Mouse (Mus musculus) left cerebral cortex, postnatal 25 days (tissue): ENCODE results near the gene Agrp. TPM values are rescaled to one million over a fixed set of nuclear protein-coding genes. Genes with fewer than 3 reads are reported as not detected.
A peak's percentile ranks its signal among the peaks of the same experiment; 100 is the strongest.
"Not testable (repeated sequence)": the region's sequence is repeated elsewhere in the genome, so short reads cannot be mapped to it uniquely, and the experiment has no call there.

ENCODE experiments used
- DNase-seq, 2 experiments: peaks; one replicate each; pipeline ENCODE4 v3.0.0; 2022; ENCODE audit warnings: low spot score in 2 of 2, mixed read lengths in 1 of 2
- intact Hi-C: fragments of 180-260 bp; cut with DNase I; formaldehyde crosslinking; loops from one replicate; pipeline ENCODE4 v1.15.1; 2025
- total RNA-seq, 2 experiments: library from RNA; stranded (reverse); gene quantifications; 2 replicates each; pipeline ENCODE4 v1.2.3; 2021

Agrp gene
- total RNA-seq, 2 experiments from 2014 or later, result not detected

- DNase-seq, result peak; percentile 82 to 89
- intact Hi-C loops, result loop anchor here (1.0 kb wide), 1 partner anchor 30 kb away; the partner anchor contains the start of gene Ctcf
Measured at GRCm38 (mm10) chr8:105606189-105607023, 30.8 kb downstream of the Agrp start.

- intact Hi-C loops, result loop anchor here (1.0 kb wide), 2 partner anchors 31 to 39 kb away; partner anchors contain the start of genes Atp6v0d1 and Ctcf
- peak in 1 of 2 experiments; percentile 51 for DNase-seq
Measured at GRCm38 (mm10) chr8:105605491-105606188, 31.6 kb downstream of the Agrp start.

DNA sequence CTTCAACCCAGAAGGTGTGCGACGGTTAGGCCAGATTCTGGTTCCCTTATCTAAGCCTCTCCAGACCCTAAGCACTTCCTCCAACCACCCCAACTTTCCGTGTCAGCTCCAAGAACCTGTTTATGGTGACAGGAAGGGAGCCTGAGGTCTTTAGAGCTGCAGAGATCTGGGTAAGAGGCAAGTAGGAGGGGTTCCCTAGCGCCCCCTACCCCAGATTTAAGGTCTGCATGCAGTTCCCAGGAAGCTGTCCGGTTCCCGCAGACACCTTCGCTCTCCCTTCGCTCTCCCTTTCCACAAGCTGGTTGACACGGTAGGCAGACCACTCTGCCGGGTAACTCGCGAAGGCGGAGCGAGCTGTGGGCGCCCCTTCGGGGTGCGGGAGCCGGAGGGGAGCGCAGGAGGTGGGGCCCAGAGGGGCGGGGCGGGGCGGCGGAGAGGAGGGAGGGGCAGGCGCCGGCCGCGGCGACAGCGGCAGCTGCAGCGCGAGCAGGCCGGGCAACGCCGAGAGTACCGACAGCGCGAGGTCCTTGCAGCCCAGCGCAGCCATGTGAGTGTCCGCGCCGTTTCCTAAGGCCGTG is 32.3 kb downstream of the Agrp start, which contains the start of gene Ripor1:
Gene Ripor1 (plus strand): TSS at position 452 of the 578 bp plus-strand sequence.
- intact Hi-C loops, result loop anchor here (1.0 kb wide), 1 partner anchor 39 kb away; the partner anchor contains the start of gene Atp6v0d1
- peak; percentile 75 to 80 for DNase-seq

DNA sequence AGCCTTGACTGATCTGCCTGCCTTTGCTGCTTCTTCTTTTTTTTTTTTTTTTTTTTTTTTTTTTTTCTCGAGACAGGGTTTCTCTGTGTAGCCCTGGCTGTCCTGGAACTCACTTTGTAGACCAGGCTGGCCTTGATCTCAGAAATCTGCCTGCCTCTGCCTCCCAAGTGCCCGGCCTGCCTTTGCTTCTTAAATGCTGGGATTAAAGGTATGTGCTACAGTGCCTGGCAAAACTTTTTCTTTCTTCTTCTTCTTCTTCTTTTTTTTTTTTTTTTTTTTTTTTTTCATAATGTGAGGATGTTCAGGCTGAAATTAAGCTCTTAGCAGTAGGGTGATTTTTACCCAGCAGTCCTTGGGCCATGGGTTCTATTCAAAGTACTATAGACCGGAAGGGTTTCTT is 34.7 kb downstream of the Agrp start:
- intact Hi-C loops, result not testable (repeated sequence)

GRCm38 (mm10) chr8:105601301-105601700 is 35.9 kb downstream of the Agrp start:
- intact Hi-C loops, result no loop called here
- no peak for DNase-seq

More for the DNA sequence above, 34.7 kb downstream of the Agrp start:
- not testable (repeated sequence) for DNase-seq

DNA sequence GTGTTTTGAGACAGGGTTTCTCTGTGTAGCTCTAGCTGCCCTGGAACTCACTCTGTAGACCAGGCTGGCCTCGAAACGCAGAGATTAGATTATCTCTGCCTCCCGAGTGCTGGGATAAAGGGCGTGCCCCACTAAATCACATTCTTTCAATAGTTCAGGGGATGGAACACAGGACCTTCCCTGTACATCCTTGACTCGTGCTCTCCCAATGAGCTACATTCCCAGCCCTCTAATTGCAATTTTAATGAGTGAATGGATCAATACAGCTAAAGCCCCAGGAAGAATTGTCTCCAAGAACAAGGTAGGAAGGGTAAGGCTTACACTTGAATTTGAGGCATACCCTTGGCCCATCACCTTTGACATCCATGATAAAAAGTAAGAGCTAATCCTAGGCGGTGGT is 38.4 kb downstream of the Agrp start:
- intact Hi-C loops, result no loop called here

DNA sequence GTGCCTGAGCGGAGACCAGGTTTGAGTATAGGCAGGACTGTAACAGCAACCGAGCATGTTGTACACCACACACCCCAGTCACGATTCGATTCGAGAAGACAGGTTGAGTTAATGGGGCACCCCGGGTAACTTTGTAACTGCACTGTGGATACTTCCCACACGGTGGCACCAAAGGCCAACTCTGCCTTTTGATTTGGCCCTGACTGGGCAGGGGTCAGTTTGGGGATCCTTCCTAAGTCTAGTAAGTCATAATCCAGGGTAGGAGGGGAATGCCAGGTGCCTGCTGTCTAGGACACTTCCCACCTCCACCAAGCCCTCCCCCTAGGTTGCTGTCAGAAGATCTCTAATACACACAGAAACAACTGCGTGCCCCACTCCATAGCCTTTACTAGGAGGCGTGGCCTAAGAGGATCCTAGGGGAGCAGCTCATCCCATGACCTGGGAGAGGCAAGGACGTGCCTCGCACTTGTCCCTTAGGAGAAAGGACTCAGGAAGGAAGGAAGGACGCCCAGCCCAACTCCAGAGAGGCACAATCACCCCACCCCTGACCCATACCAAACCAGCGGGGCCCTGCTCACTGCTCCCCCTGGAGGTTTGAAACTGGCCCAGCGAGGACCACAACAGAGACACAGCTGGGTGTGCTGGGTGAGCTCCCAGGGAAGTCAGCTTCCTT is 40.7 kb downstream of the Agrp start:
- peak in 1 of 2 experiments; percentile 27 for DNase-seq
- intact Hi-C loops, result no loop called here

More for the DNA sequence above, 38.4 kb downstream of the Agrp start:
- DNase-seq, result no peak

DNA sequence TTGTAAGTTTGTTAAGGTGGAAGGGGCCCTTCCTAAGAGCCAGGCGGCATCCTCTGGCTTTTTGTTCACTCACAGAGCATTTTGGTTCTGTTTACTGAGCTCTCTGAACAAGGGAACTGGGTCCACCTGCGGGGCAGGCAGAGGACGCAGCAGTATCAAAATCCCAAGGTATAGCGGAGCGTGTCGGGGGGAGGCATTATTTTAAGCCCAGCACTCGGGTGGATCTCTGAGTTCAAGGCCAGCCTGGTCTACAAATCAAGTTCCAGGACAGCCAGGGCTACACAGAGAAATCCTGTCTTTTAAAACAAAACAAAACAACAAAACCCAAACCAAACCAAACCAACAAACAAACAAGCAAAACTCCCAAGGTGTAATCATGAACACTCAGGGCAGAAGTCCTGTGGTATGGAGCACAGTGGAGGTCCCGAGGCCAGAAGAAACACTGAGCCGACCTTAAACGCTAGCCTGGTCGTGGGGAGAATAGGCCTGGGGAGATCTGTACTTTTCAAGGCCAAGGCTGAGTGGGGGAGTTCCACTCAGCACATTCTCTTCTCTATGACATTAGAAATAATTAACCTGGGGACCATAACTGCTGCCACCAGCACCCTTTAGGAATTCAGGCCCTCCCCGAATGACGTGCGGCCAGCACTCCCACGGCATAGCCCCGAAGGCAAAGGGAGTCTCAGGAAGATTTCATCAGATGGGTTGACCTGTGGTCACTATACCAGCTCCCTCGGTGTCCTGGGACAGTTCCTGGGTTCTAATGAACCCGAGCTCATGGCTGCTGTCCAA is 42.5 kb downstream of the Agrp start:
- intact Hi-C loops, result no loop called here

GRCm38 (mm10) chr8:105593859-105594258 is 43.3 kb downstream of the Agrp start:
- intact Hi-C loops, result no loop called here
- DNase-seq, result peak in 1 of 2 experiments; percentile 79

More for the DNA sequence above, 42.5 kb downstream of the Agrp start:
- no peak for DNase-seq

- intact Hi-C loops, result no loop called here
- DNase-seq, result no peak
Measured at GRCm38 (mm10) chr8:105592431-105592830, 44.8 kb downstream of the Agrp start.

DNA sequence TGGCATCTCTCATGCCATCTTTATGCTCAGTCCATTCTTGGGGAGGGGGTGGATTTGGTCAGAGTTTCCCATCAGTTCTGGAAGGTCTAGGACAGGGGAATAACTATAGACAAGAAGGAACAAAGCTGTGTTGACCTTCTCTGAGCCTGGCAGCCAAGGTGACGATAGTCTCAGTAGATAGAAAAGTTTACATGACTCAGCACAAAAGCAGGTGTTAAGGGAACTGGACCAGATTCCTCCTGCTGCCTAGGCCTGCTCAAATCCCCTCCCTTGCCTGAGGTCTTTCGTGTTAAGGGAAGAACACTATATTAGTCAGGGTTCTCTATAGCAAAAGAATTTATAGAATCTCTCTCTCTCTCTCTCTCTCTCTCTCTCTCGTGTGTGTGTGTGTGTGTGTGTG is 57.5 kb downstream of the Agrp start:
- DNase-seq, result no peak
- intact Hi-C loops, result no loop called here

DNA sequence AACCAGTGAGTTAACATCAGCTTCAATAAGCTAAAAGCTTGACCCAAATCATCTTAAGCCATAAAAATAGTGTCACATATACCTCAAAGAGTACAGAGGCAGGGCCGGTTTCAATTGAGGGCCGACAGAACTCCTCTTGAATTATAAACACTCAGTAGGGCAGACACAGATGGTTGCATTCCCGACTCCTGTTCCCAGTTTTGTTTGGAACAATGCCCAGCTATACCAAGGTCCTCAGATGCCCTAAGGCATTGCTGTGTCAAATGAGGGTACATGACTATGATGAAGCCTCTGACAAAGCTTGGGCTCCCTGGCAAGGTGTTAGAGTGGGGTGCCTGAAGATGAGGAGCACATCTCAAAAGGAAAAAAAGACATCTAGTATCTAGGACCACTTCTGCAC is 61.7 kb downstream of the Agrp start:
- DNase-seq, result no peak
- intact Hi-C loops, result no loop called here

DNA sequence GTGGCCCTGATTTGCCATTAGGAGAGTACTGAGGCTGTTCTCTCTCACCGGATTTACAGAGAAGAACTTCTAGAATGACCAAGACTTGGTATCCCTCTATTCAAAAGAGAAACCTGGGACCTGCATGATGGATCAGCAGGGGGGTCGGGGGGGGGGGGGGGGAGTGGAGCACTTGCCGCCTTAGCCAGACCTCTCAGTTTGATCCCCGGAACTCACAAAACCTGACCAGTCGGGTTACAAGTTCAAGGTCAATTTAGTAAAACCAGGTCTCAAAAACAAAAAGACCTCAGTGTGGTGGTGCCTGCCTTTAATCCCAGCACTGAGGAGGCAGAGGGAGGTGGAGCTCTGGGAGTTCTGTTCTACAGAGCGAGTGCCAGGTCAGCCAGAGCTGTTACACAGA is 62.5 kb downstream of the Agrp start:
- DNase-seq, result no peak
- intact Hi-C loops, result no loop called here

DNA sequence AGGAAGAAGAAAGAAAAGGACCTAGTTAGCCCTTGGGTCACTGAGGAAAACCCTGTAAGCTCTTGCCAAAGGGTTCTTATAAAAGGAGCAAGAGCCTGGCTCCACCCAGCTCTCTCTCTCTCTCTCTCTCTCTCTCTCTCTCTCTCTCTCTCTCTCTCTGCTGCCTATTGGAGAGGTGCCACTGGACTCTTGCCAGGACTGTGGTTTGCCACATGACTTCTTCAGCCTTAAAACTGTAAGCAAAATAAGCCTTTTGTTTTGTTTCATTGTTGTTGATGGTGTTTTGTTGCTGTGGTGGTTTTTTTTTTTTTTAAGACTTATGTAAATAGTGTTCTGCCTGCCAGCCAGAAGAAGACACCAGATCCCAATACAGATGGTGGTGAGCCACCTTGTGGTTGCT is 63.8 kb downstream of the Agrp start:
- DNase-seq, result no peak

DNA sequence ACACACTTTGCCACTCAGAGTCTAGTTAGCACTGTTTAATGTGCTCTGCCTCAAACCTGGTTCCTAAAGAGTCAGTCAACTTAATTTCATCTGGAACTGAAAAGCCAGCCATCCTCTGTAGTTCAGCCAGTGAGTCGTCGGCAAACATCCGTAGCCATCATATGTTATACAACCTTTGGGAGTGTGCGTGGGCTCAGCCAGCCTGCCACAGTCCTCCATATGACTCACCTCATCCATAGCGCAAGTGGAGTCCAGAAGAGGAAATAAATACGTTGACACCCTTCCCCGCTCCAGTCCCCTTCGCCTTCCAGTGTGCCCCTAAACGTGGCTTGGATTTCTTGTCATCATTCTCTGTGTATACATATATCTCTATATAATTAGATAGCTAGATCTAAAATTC is 65.4 kb downstream of the Agrp start:
- DNase-seq, result peak in 1 of 2 experiments; percentile 79
- intact Hi-C loops, result no loop called here

More for the DNA sequence above, 63.8 kb downstream of the Agrp start:
- intact Hi-C loops, result no loop called here

GRCm38 (mm10) chr8:105566703-105567595 is 70.2 kb downstream of the Agrp start:
- no peak for DNase-seq
- intact Hi-C loops, result loop anchor here (1.0 to 5.0 kb wide), 3 partner anchors 38 to 70 kb away; partner anchors contain the start of genes Agrp and Ripor1

- peak; percentile 100 for DNase-seq
- intact Hi-C loops, result loop anchor here (1.0 to 5.0 kb wide), 3 partner anchors 39 to 71 kb away; partner anchors contain the start of genes Agrp and Ripor1
Measured at GRCm38 (mm10) chr8:105565952-105566702, 71.1 kb downstream of the Agrp start, which contains the start of gene Atp6v0d1. Gene Atp6v0d1, minus strand, starts transcription at chr8:105566047.
